Mouse (Mus musculus) heart, postnatal 14 days (tissue): ENCODE data around the gene Nub1. TPM values are rescaled to one million over a fixed set of nuclear protein-coding genes. Genes with fewer than 3 reads are reported as not detected.

Source experiments
- DNase-seq, 2 experiments: peaks; one replicate each; pipeline ENCODE4 v3.0.0; 2021 to 2022
- intact Hi-C: fragments of 180-260 bp; cut with DNase I; formaldehyde crosslinking; loops from one replicate; pipeline ENCODE4 v1.15.1; 2025
- total RNA-seq, 2 experiments: library from RNA; stranded (reverse); gene quantifications; 2 replicates each; pipeline ENCODE4 v1.2.3; 2021

The Nub1 gene
- total RNA-seq, 2 experiments from 2014 or later: 28.5 to 31.1 TPM

DNA sequence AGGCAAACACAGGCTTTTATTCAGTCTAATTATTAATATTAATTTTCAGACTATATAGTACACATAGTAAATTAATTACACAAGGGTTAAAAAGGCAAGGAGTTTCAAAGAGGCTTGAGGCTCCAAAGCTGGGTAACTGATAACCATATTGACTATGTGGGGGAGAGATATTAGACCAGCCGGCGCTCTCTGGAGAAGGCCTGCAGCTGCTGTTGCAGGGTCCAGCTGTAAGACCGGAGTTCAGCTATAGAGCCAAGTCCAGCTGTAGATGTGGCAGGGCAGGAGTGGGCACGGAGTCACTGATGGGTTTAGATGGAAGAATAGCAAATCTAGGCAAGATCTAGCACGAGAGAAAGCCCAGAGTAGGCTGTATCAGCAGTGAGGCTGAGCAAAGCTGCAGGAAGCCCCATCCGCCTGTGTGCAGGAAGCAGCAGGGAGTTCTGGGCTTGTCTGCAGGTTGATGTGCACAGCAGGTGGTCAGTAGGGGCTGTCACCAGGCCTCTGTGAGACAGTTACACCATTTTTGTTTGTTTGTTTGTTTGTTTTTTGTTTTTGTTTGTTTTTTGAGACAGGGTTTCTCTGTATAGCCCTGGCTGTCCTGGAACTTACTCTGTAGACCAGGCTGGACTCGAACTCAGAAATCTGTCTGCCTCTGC lies 48.6 kb downstream of the Nub1 start:
- intact Hi-C loops: no loop called here
- no peak for DNase-seq

DNA sequence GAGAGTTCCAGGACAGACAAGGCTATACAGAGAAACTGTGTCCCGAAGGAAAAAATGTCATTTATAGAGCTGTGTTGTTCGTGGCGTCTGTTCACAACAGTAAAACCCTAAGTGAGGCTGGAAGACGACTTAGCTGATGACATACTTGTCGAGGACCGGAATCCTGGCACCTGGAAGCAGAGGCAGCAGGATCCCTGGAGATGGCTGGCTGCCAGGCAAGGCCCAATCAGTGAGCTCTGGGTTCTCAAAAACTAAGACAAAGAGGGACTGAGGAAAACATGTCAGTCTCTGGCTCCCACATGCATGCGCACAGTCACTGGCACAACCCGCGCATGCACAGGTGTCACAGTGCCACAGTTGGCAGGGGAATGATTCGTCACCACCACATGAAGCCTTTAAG lies 52.3 kb downstream of the Nub1 start:
- intact Hi-C loops: no loop called here
- no peak for DNase-seq

DNA sequence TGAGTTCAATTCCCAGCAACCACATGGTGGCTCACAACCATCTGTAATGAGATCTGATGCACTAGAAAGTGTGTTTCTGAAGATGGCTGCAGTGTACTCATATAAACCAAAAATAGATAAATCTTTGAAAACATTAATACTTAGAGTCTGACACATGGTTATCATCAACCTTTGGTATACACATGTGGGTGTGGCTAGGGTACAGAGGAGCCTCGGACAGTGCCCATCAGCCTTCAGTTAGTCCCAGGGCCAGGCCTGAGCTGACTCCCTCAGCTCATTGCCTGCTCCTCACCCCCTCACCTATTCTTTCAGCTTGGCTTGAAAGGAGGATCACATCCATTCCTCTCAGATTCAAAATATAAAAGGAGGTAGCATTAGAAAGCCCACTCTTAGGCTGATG lies 53.2 kb downstream of the Nub1 start:
- intact Hi-C loops: no loop called here
- no peak for DNase-seq

DNA sequence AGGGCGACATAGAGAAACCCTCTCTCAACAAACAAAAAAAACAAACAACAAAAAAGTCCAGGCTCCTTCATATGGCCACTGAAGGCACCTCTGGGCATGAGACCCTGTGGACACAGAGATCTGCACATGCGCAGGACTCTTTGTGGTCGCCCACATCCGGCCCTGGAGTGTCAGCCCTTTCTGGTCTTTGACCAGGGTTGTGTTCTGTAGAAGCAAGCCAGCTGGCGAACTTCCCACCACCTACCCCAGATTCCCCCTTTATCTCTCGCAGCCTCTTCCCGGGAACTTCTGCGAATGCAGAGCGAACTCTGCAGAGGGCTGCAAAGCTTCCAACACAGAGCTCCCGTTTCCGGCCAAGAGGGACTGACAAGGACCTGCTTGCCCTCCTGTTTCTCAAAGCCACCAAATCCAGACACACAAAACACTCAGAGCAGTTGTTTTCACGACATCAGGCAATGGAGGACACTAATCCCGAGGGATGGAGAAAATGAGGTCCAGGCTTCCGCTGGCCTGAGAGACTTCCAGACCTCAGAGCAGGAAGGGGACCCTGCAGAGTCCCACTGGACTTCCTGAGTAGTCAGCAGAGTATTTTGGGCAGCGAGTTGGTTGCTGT lies 53.9 kb downstream of the Nub1 start:
- peak; percentile 83 to 89 for DNase-seq
- intact Hi-C loops: no loop called here

DNA sequence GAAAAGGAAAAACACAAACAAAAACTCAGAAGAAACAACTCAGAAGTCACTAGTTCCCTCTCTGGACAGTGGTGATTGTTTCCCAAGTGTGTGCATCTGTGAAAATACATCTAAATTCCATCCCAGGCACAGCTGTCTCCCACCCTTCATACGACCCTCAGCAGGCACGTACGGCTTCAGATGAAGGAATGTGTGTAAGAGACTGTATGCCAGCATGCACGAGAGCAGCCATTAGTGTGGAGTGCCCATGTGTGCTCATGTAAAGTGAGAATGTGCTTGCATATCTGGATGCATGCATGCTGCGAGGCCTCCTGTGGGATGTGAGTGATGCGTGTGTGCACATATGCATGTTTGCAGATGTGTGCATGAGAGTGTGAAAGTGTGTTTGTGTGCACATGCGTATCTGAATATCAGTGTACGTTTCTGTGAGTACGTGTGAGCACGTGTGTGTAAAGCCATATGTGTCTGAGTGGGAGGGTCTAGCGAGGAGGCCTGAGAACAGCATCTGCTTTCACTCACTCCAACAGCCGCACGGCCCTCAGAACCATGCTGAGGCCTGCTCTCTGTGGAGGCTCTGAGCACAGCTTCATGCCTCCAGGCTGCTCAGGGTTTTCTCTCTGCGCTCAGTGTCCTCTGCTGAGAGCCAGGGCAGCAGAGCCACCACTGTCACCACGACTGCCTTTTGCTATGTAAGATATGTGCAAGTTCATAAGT lies 56.0 kb downstream of the Nub1 start:
- intact Hi-C loops: no loop called here
- DNase-seq: no peak

DNA sequence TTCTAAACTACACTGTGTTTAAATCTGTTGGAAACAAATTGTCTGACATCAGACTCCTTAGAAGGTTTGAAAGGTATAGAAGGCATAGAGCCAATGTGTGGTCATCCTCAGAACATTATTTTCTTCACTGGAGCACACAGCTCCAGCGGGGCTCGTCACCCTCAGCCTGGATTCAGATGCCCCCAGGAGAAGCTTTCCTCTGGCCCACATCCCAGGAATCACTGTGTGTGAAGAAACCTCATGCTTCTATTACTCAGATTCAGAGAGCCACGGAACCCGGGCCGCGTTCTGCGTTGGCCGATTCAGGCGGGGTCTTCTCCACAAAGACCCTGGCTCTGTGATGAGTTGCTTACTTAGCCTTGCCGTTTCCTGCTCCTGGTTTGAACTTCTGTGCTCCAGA lies 58.6 kb downstream of the Nub1 start:
- intact Hi-C loops: no loop called here

DNA sequence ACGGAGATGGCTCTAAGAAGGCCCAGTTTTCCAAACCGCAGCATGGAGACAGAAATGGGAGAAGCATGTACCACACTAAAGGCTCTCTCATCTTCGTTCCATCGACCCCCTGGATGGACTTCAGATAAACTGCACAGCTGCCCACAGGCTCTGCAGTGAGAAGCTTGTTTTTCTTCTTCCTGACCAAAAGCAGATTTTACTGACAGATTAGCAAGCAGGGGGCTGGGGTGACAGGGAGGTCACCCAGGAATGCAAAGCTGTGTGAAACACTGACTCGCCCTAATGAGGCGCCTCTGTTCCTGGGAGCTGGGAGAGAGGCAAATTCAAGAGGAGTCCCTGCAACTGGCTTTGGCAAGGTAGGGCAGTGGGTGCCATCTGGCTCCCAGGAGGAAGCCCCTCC lies 62.2 kb downstream of the Nub1 start:
- no peak for DNase-seq
- intact Hi-C loops: loop anchor here (5.0 kb wide), 1 partner anchor 40 kb away; no protein-coding TSS in a partner anchor

More for the DNA sequence above, 58.6 kb downstream of the Nub1 start:
- DNase-seq: no peak

DNA sequence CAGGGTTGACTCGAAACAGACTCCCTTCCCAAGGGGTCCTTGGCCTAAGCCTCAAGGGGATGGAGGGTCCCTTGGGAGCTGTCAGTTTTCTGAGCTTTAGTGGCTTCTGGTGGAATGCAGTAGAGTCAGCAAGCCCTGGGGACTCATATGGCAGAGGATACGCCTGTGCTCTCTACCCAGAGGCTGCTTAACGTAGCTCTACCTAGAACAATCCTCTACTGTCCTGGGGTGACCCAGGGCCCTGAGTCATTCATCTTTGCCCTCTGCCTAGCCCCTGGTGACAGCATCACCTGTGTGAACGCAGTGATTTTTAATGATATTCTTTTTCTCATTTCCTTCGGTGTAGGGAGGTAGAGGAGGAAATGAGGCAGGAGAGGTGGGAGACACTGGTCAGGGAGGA lies 64.4 kb downstream of the Nub1 start:
- DNase-seq: no peak
- intact Hi-C loops: loop anchor here (2.0 to 5.0 kb wide), 3 partner anchors 42 to 75 kb away; no protein-coding TSS in a partner anchor

DNA sequence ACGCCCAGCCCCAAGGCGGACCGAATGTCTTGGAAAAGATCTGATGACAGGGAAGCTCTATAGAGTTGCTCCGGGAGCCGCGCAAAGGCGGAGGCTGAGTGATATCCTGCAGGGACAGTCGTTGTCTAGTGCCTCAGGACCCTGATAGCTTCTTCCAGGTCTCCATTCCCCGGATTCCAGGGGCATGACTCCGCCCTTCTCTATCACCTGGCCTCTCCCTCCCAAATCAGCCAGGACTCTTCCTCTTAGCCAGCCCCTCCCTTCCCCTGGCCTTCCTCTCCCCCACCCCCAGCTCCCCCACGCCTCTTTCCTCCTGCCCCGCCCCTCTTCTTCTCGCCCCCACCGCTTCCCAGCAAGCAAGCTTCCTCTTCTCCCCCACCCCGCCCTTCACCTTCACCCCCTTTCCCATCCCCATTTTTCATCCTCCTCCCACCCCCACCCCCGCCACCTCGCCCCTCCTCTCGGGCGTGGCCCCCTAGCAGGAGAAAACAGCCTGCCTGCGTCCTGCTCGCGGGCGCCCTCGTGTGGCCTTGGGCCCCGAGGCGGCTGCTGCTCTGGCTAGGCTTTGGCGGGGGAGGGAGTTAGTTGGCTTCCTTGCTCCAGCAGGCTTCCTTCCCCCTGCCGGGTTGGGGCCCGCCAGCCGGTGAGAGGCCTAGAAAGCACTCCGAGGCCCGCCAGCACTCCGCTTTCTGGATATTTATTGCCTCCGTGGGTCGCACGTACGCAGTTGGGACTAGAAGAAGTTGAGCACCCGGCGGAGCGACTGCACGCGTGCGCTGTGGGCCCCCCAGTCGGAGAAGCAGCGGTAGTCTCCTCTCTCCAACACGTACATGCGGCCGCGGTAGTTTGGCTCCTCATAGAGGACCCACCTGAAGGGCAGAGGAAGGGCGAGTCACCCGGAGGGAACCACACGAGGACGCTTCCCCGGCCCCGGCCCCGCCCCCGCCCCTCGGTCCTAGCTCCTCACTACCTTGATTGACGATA lies 65.3 kb downstream of the Nub1 start:
- intact Hi-C loops: loop anchor here (1.0 to 2.0 kb wide), 3 partner anchors 28 to 76 kb away; no protein-coding TSS in a partner anchor
- peak; percentile 94 to 95 for DNase-seq

DNA sequence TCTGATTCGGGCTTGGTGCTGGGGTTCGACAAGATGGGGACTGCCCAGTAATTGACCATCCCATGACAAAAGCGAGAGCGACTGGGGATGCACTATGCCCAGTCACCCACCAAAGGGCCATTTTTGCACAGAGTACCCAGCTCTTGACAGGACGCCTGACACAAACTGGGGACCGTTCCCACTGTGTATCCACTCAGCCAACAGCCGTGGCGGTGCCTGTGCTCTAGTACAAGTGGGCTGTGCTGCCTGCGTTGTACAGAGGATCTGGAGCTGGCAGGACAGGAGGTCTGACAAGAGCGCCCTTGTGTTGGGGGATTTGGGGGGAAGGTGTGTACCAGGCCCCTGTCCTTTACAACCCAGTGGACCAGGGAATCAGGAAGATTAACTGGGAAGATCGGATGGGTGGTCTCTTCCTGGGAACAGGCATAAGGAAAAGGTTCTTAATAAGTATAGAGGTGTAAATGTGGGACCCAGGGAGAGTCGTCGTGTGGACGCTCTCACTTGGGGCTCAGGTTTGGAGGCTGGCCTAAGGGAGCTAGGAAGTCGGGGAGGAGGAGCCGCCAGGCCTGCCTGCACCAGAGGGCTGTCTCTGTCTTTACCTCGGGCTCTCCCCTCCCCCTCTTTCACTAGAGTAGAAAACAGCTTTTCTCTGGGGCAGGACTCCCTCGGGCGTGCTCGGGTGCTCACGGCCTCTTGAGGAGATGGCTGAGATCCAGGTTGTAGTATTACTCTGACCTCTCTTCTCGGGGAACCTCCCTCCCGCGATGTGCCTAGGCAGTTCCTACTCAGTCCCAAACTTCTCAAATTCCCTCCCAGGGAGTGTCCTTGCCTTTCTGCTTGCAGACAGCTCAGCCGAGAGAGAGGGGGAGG lies 66.2 kb downstream of the Nub1 start:
- intact Hi-C loops: loop anchor here (1.0 to 2.0 kb wide), 3 partner anchors 27 to 77 kb away; no protein-coding TSS in a partner anchor
- peak; percentile 53 to 65 for DNase-seq

DNA sequence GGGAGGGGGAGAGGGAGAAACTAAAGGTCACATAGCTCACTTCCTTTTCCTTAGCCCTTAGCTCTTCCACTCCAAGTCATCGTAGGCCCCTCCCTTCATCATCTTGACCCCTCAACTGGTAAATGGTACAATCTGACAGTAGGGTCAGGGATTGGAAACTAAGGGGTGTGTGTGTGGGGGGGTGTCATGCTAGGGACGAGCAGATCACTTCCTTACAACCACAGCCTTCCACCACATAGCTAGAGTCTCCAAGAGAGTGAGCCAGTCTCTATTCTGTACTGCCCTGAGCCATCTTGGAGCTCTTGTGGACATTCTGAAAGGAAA lies 66.8 kb downstream of the Nub1 start:
- DNase-seq: no peak

DNA sequence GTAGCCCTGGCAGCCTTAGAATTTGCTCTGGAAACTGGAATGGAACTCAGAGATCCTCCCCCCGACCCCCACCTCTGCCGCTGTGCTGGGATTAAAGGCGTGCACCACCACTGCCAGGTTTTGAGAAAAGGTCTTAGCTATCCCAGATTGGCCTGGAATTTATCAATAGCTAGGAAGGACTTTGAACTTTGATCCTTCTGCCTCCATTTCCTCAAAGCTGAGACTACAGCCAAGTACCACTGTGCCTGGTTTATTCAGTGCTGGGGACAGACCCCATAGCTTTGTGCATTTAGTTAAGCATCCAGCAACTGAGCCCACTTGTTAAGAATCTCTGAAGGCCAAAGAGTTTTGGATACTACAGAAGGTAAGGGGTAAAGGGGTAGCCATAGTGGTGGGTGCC lies 71.6 kb downstream of the Nub1 start:
- no peak for DNase-seq
- intact Hi-C loops: no loop called here

More for the DNA sequence above, 66.8 kb downstream of the Nub1 start:
- intact Hi-C loops: no loop called here

DNA sequence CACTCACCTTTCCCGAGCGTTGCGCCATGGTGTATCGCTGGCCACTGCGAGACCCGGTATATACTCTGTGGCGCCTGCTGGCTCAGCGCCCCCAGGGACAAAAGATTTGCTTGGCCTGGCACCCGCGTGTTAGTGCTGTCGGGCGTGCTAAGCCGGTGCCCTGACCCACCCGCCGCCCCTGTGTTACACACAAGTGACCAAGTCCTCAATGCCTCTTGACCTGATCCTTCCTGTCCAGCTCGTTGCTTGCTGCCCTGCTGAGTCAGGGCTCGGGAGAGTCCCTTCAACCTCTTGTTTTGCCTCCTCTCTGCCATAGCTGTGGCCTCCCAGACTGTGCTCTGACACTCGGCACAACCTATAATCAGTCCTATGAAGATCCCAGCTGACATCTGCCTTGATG lies 72.5 kb downstream of the Nub1 start, which contains the start of gene Crygn:
Gene Crygn (minus strand): TSS at position 193 of the 400 bp plus-strand sequence.
- no peak for DNase-seq
- intact Hi-C loops: no loop called here

Other genes with a start within 250 kb of the Nub1 start
- gene Fastk, start 240.2 kb upstream of the Nub1 start, total RNA-seq: 100 to 1,000 TPM; 239 to 243 TPM
- 10 to 100 TPM in 1 of 2 experiments, 1 to 10 TPM in 1; 9.2 to 10.9 TPM for gene Tmub1, start 237.7 kb upstream of the Nub1 start, total RNA-seq
- 10 to 100 TPM; 71.0 to 72.2 TPM for gene Agap3, start 233.4 kb upstream of the Nub1 start, total RNA-seq
- gene Gbx1, start 158.3 kb upstream of the Nub1 start, total RNA-seq: not detected
- 10 to 100 TPM; 70.2 to 72.5 TPM for gene Asb10, start 144.6 kb upstream of the Nub1 start, total RNA-seq
- gene 4931409K22Rik, start 128.7 kb upstream of the Nub1 start, total RNA-seq: not detected
- gene Abcf2, start 108.1 kb upstream of the Nub1 start, total RNA-seq: 10 to 100 TPM; 44.0 to 45.7 TPM
- gene Chpf2, start 98.8 kb upstream of the Nub1 start, total RNA-seq: 10 to 100 TPM; 12.4 to 14.3 TPM
- 10 to 100 TPM; 59.2 to 60.7 TPM for gene Smarcd3, start 61.1 kb upstream of the Nub1 start, total RNA-seq
- 1 to 10 TPM in 1 of 2 experiments, under 1 TPM in 1; 0.78 to 1.0 TPM for gene Wdr86, start 45.2 kb downstream of the Nub1 start, total RNA-seq
- 1 to 10 TPM in 1 of 2 experiments, not detected in 1; 2.8 TPM for gene Crygn, start 72.5 kb downstream of the Nub1 start, total RNA-seq
- gene Rheb, start 157.1 kb downstream of the Nub1 start, total RNA-seq: 10 to 100 TPM; 71.6 to 78.1 TPM